Mouse (Mus musculus) left cerebral cortex, postnatal 14 days (tissue): ENCODE data around the gene Gm20388. TPM values are rescaled to one million over a fixed set of nuclear protein-coding genes. Genes with fewer than 3 reads are reported as not detected.

ENCODE experiments used
- DNase-seq, 2 experiments: peaks; one replicate each; pipeline ENCODE4 v3.0.0; 2021 to 2022; ENCODE audit warnings: low spot score in 2 of 2, mixed read lengths in 1 of 2
- intact Hi-C: fragments of 180-260 bp; cut with DNase I; formaldehyde crosslinking; loops from one replicate; pipeline ENCODE4 v1.15.1; 2025
- total RNA-seq, 2 experiments: library from RNA; stranded (reverse); gene quantifications; 2 replicates each; pipeline ENCODE4 v1.2.3; 2021

Gm20388 gene
- total RNA-seq, 2 experiments from 2014 or later: 2.8 to 7.3 TPM

DNA sequence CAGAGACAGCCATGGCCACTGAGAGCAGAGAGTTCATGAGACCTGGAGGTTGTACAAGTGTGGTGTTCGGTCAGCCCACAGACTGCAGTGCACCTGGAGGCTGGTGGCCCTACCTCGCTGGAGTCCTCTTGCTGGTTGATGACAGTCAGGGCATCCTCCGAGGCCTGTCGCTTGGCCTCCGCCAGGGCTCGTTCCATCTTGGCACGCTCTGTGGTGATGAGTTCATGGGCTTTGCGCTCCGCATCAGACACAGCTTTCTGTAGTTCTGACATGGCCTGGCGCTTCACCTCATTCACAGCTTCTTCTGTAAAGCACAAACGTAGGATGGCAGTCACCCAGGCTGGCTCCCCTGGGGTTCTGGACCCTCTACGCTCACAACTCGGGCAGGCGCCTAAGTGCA, 2722.6 kb downstream of the Gm20388 start:
- intact Hi-C loops: no loop called here
- no peak for DNase-seq

DNA sequence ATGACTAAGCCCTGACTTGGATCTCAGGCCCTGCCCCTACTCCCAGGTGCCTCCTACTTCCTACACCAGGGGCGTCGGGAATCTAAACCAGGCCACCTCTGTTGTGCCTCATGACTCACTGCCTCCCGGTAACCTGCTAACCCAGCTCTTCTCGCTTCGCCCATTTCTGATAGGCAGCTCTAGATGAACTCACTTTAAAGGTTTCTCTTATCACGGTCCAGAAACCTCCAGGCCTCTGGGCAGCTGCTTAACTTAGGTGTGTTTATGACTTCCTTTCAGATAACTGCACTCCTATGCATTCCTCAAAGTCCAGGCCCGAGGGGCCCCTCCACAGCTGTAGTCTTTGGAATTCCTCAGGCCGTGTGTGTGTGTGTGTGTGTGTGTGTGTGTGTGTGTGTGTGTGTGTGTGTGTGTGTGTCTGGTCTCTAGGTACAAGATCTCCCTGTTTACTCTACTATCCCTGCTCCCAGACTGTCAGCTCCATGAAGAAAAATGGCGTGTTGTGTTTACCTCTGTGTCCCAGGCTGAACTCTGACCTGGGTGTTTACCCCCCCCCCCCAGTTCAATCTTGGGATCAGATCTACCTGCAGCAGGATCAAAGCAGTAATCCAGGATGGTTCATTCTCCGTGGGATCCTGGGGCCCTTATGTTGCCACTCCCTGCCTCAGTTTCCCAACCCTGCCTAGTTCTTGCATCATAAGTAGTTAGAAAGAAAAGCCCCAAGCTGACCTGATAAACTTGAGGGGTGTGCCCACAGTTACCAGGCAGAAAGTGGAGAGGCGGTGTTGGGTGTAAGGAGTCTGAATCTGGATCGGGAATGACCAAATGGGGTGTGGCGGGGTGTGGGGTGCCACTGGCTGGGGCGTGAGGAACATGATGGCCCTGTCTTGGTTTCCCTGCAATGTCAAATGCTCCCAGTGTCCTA, 2725.5 kb downstream of the Gm20388 start:
- no peak for DNase-seq
- intact Hi-C loops: no loop called here

DNA sequence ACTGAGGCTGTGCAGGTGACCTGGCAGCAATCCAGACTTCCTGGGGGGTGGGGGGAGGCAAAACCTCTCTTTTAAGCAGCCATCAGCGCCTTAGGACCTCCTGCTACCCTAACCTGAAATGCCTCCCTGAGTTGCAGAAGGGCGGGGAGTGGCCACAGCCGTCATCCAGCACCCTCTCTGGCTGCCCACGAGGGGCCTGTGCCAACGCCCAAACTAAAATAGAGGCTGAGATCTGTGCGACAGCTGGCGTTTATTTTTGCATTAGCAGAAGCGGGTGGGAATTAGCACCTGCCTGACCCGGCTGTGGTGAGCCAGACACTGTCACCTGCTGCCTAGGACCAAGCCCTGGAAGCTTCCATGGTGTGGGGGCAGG, 2726.1 kb downstream of the Gm20388 start:
- intact Hi-C loops: no loop called here
- DNase-seq: peak; percentile 37 to 66

DNA sequence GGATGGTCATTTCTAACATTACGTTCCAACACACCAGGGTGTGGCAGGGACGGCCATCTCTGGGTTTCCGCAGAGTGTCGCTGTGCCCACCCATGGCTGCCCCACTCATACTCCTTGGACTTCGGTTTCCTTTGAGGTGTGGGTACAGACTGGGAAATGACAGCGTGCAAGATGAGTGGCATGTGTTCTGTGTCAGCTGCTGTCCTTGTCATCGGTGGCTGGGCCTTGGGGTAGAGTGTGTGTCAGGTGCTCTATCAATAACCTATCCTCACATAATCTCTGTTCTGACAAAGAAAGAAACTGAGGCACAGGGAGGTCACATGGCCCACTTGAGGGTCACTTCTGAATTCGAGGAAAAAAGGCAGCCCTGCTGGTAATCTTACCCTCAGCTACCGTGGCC, 2726.6 kb downstream of the Gm20388 start:
- intact Hi-C loops: no loop called here

DNA sequence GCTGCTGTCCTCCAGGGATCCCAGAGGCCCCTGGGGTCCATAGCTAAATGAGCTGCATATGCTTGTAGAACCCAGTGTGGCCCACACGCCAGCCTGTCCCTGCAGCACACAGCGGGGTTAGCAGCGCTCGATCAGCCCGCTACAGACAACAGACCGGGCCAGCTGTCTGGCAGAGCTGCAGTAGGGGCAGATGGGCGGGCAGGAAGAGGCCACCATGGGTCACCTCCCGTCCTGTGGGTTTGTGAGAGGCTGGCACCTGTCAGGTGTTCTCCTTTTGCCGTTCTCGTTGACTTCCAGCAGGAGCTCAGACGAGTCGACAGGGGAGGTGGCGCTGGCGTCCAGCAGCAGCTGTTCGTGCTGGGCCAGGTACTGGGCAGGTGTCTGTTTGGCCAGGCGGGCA, 2728.0 kb downstream of the Gm20388 start:
- intact Hi-C loops: no loop called here
- DNase-seq: no peak

More for the DNA sequence above, 2726.6 kb downstream of the Gm20388 start:
- DNase-seq: no peak

DNA sequence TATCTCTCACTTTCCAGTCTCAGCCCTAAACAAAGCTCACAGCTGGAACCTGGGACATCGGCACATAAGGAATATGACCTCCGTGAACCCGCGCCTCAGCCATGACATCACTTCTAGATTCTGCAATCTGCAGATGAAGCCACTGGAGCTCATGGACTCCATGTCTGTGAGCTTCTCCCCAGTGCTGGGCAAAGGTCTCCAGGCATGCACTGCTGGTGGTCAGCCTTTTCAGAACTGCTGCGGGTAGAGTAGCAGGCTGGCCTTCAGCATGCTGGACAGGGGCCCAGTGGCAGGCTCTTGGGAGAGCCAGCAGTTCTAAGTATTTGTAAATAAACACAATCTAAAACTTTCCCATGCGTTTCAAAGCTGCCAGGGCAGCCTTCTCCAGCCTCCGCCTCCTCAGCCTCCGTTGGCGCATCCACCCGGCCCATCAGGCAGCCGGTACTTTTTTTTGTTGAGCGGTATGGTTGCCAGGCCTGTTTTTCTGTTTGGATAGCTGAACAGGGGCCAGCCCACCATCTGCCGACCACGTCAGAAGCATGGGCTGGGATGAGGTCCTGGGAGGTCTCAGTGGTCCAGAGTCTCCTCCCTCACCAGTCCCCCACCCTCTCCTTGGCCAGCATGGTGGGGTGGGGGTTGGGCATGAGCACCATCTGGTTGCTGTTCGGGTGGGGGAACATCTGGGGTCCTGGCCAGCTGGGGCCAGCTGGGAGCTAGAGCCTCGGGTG, 2729.0 kb downstream of the Gm20388 start:
- intact Hi-C loops: loop anchor here (2.0 kb wide), 1 partner anchor 37 kb away; no protein-coding TSS in a partner anchor
- DNase-seq: peak in 1 of 2 experiments; percentile 20

DNA sequence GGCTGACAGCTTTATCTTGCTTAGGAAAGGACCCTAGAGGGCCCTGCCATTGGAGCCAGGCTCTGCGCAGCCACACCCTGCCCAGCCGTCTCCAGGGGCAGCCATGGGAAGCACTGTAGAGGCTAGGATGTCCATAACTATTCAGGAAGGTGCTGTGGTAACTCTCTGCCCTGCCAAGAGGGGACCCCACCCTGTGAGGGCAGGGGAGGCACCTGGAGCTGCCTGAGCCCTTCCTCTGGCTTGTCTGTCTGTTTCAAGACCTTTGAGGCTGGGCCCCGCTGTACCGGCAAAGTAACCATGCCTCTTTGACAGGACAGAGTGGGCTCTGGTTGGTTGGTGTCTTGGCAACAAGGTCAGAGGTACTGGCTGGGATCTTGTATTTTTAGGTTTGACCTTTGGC, 2730.2 kb downstream of the Gm20388 start:
- DNase-seq: no peak
- intact Hi-C loops: loop anchor here (2.0 kb wide), 1 partner anchor 36 kb away; no protein-coding TSS in a partner anchor

DNA sequence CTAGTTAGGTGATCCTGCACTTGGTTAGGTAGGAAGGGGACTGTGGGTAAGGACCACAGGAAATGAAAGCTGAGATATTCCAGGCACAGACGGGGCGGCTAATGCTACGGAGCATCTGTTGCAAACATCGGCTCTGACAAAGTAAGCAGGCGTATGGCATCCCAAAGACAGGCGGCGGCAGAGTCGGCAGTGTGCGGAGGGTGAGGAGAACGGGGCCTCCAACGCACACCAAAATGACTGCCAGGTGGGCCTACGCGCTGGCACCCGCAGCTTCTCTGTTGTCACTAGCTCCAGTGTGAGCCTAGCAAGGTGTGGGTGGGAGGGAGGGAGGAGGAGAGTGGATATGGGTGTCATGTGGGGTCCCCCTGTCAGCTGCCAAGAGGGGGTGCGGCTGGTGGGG, 2730.8 kb downstream of the Gm20388 start:
- DNase-seq: peak; percentile 77 to 79
- intact Hi-C loops: loop anchor here (2.0 kb wide), 1 partner anchor 35 kb away; no protein-coding TSS in a partner anchor

DNA sequence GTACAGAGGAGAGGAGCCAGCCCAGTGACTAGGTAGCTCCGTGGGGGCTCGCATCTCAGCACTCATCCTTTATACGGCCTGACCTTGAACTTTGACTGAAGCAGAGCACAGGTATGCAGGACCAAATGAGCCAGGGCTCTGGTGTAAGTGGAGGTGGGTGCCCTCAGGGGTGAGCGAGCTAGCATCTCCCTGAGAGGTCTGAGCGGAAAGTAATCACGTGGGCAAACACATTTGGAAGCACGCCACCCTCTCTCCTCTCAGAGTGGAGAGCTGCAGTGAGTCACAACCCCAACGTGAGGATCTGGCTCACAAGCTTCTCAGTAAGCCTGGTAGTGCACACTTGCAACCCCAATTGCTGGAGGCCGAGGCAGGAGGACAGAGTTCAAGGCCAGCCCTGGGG, 2731.4 kb downstream of the Gm20388 start:
- DNase-seq: peak; percentile 59 to 66
- intact Hi-C loops: no loop called here

DNA sequence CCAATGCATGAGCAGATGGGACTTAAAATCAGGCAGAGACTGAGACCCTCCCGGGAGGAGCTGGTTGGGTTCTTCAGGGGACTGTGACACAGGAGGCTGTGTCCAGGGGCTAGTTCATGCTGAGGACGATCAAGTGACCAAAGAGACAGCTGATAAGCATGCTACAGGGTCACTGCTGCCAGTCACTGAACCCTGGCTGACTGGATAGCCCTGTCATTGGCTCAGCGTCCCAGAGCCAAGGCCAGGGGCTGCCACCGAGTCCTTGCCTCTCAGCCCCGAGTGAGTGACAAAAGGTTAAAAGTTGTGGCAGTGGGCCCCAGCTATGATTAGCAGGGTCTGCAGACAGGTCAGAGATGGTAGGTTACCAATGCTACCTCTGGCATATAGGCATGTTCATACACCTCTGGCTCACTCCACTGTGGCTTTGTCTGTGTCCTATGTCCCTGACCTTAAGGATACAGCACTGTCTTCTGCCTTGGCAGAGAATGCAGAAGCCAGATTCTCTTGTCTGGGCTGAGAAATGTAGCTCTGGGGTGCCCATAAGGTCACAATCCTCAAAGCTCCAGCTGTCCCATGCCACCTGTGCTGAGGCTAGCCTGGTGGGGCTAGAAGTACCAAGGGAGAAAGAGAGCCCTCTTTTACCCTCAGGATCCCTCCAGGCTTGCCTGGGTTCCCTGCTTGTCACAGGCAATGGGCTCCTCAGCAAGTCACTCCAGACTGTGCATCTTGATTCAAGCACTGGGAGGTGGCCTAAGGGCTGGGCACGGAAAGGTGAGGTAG, 2733.7 kb downstream of the Gm20388 start:
- intact Hi-C loops: no loop called here
- DNase-seq: no peak

DNA sequence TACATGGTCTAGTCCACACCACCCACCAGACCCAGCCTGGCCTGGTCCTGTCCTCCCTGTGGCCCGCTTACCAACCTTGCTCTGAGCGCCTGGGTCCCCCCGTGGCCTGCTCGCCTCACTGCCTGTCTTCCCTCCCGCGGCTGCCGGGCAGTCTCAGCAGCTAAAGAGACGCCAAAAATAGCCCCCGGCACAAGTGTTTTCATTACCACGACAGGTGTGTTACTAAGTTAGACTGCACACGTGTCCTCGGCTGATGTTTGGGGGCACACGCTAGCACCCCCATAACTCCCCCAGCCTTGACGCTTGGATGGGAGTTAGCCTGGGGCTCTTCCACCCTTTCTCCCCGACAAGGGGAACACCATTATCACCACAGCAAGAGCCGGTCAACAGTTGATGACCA, 2735.7 kb downstream of the Gm20388 start:
- DNase-seq: no peak
- intact Hi-C loops: no loop called here

DNA sequence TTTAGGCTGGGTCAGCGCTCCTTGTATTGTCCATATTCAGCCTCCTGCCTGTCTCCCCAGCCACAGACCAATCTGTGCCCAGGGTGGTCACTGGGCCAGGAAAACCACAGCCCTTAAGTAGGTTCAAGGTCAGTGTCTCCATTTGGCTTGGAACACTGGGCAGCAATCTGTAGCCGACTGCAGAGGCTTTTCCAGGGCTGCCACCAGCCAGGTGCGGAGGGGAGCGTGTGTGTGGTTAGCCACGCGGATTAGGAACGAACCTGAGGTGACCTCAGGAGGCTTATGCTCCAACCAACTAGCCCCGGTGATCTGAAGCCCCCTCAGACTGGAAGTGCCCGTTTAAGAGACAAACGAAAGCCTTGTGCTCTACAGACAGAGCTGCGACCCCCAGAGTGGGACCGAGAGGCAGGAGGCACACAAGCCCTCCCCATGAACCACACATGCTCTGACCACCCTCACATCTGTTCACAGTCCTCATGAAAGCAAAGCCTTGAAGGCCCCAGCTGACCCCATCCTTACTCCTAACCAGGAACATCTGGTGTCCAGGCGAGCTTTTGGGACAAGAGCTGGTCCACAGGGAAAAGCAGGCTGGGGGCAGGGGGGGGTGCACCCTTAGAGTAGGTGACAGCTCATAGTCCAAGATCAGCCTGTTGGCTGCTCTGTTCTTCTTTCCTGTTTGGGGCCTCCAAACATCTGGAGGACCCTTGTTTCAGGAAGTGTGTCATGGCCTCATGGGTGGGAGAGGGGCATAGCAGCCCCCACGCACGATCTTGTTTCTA, 2737.7 kb downstream of the Gm20388 start:
- no peak for DNase-seq
- intact Hi-C loops: no loop called here

DNA sequence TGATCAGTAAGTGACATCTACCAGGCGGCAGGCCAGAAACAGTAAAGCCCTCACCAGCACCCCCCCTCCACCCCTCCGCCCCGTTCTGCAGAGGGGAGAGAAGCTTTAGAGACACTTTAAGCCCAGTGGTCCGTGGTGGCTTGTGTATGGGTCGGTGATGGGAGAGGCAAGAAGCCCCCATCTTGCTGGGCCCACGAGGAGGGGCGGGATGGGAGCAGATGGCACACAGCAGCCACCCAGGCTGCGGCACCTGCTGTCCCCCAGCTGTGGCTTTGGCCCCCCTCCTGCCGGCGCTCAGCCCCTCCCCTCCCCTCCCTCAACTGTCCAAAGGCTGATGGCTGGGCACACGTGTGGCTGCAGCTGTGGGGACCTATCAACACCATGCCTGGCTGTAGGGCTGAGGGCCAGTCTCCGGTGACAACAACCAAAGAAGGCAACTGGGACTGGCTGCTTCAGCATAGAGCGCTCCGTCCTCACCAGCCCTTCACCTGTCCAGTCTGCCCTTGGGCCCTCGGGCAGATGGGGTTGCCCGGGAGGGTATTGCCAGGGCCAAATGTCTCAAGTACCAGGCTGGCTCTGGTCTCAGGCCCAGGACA, 2740.8 kb downstream of the Gm20388 start:
- DNase-seq: no peak
- intact Hi-C loops: no loop called here

DNA sequence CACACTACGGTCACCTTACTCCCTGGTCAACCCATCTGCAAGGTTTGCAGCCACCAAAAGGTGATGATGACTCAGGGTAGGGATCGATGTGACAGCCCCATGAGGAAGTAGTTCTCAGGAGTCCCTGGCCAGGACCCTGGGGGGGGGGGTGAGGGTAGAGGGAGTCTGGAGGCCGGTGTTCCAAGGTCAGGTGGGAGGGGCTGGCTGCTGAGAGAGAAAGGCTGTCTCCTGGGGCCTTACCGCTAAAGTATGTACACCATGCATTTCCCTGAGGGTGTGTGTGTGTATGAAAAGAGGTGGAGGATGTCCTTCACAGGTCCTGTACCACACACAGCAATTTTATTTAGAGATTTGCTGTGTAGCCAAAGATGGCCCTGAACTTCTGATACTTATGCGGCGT, 2742.0 kb downstream of the Gm20388 start:
- intact Hi-C loops: no loop called here
- no peak for DNase-seq

DNA sequence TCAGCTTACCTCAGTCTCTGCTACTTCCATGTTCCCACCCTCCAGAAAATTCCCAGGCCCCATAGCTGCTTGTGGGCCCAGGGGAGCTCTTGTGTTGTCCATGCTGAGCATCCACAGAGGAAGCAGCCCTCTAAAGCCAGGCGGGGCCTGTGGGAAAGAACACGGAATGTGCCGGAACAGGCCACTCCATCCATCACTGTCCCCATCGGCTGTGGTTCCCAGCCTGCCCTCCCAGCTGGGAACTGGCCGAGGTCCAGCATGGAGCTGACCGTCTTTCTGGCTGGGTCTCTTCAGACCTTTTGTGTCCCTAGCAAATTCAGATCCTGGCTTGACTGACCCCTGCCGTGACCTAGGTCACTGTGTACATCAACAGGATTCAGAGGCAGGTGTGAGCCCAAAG, 2744.1 kb downstream of the Gm20388 start:
- DNase-seq: no peak
- intact Hi-C loops: no loop called here

DNA sequence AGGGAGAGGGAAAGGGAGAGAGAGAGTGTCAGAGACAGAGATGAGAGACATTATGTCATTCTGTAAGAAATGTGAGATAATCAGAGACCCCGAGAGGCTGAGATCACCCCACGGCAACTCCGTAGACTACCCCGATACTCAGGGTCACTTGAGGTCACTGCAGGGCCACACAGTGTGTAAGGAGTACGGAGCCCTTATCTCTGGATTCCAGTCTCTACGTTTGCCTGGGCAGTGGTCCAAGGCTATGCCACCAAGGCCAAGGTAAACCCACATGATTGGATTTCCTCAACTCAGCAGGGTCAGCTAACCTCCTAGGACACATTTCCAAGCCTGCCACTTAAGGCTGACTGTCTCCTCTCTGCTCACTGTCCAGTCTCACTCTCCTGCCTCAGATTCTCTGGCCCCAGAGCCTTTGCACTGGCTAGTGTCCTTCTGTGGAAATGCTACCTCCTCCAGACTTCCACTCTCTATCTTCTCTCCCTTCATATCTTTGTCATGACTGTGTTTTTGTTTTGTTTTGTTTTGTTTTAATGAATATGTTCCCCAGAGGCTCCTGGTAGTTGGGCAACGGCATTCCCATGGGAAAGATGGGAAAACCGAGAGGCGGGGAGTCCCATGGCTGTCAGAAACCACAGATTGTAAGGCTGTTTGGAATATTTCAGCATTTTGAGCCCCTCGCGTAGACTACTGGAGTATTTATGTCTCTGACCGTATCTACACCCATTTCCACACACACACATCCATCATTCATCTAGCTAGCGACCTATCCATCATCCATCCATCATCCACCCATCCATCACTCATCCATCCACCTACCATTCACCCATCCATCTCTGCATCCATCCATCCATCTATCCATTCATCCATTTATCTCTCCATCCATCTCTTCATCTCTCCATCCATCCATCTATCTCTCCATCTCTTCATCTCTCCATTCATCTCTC, 2745.7 kb downstream of the Gm20388 start:
- intact Hi-C loops: no loop called here
- DNase-seq: no peak

DNA sequence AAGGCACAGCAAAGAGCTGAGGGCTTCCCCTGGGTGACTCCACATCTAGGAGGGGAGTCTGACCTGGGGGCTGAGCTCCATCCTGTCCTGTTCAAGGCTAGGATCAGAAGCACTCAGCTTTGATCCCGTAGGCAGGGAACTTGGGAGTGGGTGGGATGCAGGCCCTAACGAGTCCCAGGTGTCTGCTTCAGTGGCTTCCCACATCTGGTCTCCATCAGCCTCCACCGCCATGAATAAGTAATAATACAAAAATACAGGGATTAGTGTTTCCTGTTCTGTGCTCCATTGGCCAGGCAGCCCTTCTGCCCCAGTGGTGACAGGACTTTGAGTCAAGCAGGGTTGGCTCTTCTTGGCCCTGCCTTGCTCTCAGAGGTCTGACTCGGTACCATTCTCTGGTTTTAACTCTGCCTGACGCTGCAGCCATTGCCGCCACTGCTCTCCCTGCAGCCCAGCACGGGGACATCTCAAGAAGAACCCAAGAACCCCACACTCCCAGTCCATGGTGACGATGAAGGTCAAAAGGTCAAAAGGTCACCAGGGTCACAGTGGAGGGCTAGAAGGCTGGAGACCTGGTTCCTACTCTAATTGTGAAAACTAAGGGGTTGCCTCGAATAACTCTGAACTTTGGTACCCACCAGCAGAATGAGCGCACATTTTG, 2747.6 kb downstream of the Gm20388 start:
- DNase-seq: no peak
- intact Hi-C loops: no loop called here
